Mouse (Mus musculus) kidney, adult 2 months (tissue): ENCODE measurements around the gene Lrmda. TPM values are rescaled to one million over a fixed set of nuclear protein-coding genes. Genes with fewer than 3 reads are reported as not detected.

Source experiments
- DNase-seq: peaks from one replicate; pipeline ENCODE4 v3.0.0; 2021
- H3K27ac ChIP-seq: fragments of 200-500 bp; 2 replicates; pipeline ENCODE4 v1.5.1; 2012; ENCODE audit warnings: low read depth, low read length, control low read depth, inconsistent platforms; ENCODE audit not compliant: insufficient read depth
- H3K27me3 ChIP-seq: fragments of 200-500 bp; replicated peaks from 2 replicates; pipeline ENCODE4 v1.6.1; 2012; ENCODE audit warnings: mild to moderate bottlenecking, moderate library complexity, low read length, inconsistent platforms; ENCODE audit not compliant: control insufficient read depth, insufficient read depth
- H3K36me3 ChIP-seq: fragments of 200-500 bp; 2 replicates; pipeline ENCODE4 v1.6.1; 2012; ENCODE audit warnings: mild to moderate bottlenecking, moderate library complexity, low read length, inconsistent platforms; ENCODE audit not compliant: control insufficient read depth, insufficient read depth
- H3K4me1 ChIP-seq: fragments of 200-500 bp; 2 replicates; pipeline ENCODE4 v1.6.1; 2011; ENCODE audit warnings: low read length; ENCODE audit not compliant: control insufficient read depth, insufficient read depth
- H3K4me3 ChIP-seq: fragments of 200-500 bp; 2 replicates; pipeline ENCODE4 v1.5.1; 2011; ENCODE audit warnings: mild to moderate bottlenecking, low read depth, low read length, control low read depth; ENCODE audit not compliant: insufficient read depth
- CTCF ChIP-seq: fragments of 200-500 bp; conservative IDR thresholded peaks from 2 replicates; pipeline ENCODE4 v1.5.1; 2011; ENCODE audit warnings: low read depth, mild to moderate bottlenecking, control low read depth, low read length, moderate library complexity, mixed read lengths; ENCODE audit not compliant: insufficient read depth, insufficient read length
- POLR2A ChIP-seq: fragments of 200-500 bp; IDR thresholded peaks from one replicate; pipeline ENCODE4 v1.6.1; 2011; ENCODE audit warnings: low read depth, low read length, control low read depth
- WGBS: fragments of 180-500 bp; shearing (Covaris S2); methylation state at CpG from one replicate; pipeline ENCODE4 v1.1.7; 2018; 5-methylcytosine and 5-hydroxymethylcytosine counted together
- polyA plus RNA-seq: library from polyadenylated mRNA; depleted of rRNA; stranded (reverse); fragments of >200 nt; gene quantifications from 2 replicates; pipeline ENCODE4 v1.2.3, GENCODE M21; 2012

Gene Lrmda
- polyA plus RNA-seq, 1 experiment, result 3.3 TPM

DNA sequence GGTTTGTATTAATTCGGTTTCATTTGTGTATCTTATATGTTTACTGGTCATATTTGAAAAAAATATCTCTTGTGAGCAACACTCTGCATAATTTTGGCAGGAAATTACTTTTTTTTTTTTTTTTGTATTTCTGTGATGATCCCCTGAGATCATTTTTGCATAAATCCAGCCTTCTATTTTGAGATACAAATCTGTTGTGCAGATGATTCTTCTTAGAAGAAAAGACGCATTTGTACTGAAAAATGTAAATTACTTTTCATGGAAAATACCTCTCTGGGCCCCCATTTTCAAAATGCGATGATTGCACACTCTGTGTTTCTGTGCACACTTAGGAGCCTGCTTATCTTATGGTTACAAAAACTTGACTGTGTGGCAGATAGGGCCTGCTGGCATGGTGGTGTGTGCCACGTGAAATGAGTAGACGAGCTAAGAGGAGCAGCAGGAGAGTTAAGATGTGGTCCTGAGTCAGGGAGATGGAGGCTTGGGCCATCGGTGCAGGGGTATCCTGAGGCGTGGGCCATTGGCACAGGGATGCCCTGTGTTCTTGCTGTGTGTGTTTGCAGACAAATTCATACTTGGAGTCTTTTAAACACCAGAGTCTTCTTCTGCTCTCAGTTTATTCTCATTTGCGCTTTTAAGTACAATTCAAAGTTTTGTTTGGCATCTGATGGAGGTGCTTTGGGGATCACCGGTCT is 353.3 kb downstream of the Lrmda start:
- no peak for DNase-seq
- Histone ChIP-seq H3K4me1 (no peaks in the 10 kb centered on the region; the same call in 1 of the 2 replicates), H3K36me3 (no peaks in the 10 kb centered on the region), H3K27ac (no peak overlapping the region), H3K4me3 (no peak overlapping the region), H3K27me3 (no peaks in the 10 kb centered on the region)
- TF ChIP-seq POLR2A (no peak), CTCF (no peak)
- WGBS, result 94% methylated on average over 9 of the region's 9 CpGs

DNA sequence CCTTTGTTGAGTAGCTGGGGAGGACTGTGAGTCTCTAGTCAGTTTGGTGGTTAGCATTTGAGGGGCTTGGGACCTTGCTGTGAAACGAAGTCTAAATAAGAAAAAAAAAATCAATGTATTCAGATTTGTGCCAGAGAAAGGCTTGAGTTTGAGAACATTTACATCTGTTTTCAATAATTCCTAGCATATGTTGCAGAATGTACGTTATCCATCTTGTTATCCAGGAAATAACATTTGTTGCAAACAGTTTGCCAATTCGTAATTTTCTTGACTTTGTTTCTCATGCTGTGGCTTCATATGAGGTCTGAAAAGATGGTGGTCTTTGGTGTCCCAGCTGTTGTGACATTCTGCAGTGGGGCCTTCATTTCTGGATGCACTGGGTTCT is 353.8 kb downstream of the Lrmda start:
- WGBS, result 95% methylated on average over 3 of the region's 3 CpGs
- no peaks in the 10 kb centered on the region for H3K27me3 ChIP-seq
- H3K4me3 ChIP-seq, result no peak overlapping the region
- no peaks in the 10 kb centered on the region for H3K36me3 ChIP-seq
- TF ChIP-seq POLR2A, result no peak
- TF ChIP-seq CTCF, result no peak
- no peak for DNase-seq
- H3K4me1 ChIP-seq, result no peaks in the 10 kb centered on the region; the same call in 1 of the 2 replicates
- no peak overlapping the region for H3K27ac ChIP-seq

DNA sequence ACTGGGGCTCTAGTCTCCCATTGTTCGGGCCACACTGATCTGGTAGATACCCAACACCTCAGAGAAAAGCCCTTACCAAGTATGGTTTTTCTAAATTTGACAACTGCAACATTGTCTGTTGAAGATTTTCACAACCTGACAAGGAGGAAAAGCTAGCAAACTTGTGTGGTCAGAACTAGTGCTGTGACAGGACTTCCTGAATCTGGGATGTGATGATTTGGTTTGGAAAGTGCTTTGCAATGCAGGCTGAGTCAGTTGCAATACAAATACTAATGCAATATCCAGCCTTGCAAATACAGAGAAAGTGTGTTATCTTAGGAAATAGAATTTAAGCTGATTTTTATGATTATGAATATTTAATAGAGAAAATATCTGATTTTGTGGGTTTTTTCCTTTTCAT is 357.6 kb downstream of the Lrmda start:
- DNase-seq, result no peak
- no peaks in the 10 kb centered on the region; the same call in 1 of the 2 replicates for H3K4me1 ChIP-seq
- TF ChIP-seq POLR2A, result no peak
- no peak overlapping the region for H3K4me3 ChIP-seq
- no peaks in the 10 kb centered on the region for H3K27me3 ChIP-seq
- no peak overlapping the region for H3K27ac ChIP-seq
- WGBS, result 98% methylated on average over 1 of the region's 1 CpGs
- H3K36me3 ChIP-seq, result no peaks in the 10 kb centered on the region

DNA sequence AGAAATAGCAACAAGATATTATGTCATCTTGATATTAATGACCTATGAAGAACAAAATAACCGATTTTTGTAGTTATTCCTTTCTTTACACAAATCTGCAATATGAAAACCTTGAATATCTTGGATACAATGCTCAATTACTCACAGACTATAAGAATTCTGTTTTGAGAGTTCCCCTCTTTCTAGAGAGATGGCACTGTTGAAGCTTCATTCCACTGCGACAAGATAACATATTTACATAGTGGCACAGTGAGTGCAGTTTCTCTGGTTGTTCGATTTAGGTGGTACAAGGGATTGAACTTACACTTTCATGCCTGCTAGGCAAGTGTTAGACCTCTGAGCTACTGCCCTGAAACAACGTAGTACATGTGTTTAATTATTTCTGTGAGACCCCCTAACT is 362.6 kb downstream of the Lrmda start:
- H3K27ac ChIP-seq, result no peak overlapping the region
- no peak for DNase-seq
- H3K36me3 ChIP-seq, result no peaks in the 10 kb centered on the region
- TF ChIP-seq CTCF (no peak), POLR2A (no peak)
- H3K4me1 ChIP-seq, result no peaks in the 10 kb centered on the region
- 72% methylated on average over 4 of the region's 4 CpGs for WGBS
- H3K27me3 ChIP-seq, result no peaks in the 10 kb centered on the region
- H3K4me3 ChIP-seq, result no peak overlapping the region

DNA sequence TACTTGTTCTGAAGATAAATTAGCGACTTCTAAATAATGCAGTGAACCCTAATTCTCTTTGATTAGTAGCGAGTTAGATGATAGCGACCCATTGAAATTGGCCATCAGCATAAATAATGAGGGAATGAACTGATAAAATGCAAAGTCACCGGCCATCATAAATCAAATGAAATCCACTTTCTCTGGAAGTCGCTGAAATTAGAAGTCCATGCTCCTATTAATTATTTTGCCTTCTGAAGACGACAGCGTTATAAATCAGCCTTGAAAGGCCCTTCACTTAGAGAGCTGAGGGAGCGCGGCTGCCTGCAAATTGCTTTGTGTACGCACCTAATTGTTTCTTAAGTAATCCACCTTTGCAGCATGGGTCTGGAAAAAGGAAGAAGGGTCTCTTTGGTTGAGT is 374.1 kb downstream of the Lrmda start:
- DNase-seq, result no peak
- H3K4me1 ChIP-seq, result no peaks in the 10 kb centered on the region
- 64% methylated on average over 10 of the region's 10 CpGs for WGBS
- H3K27ac ChIP-seq, result no peak overlapping the region
- H3K4me3 ChIP-seq, result no peak overlapping the region
- no peaks in the 10 kb centered on the region for H3K27me3 ChIP-seq
- TF ChIP-seq POLR2A, result no peak
- TF ChIP-seq CTCF, result no peak
- H3K36me3 ChIP-seq, result no peaks in the 10 kb centered on the region

DNA sequence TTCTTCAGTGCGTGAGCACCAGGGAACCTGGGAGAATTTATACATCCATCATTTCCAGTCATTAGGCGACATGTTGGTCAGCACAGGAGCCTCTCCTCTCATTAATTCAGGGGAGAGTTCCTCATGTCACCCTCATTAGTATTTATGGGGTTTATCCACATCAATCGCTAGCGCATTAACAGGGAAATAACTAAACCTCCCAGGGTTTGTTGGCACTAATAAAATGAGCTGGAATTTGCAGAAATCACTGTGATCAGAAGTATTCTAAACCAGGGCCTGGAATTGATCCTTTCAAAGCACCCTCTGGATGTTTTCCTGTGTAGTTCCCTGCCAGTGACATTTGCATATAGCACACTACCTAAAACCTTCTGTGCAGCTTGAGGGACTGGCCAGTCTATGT is 382.9 kb downstream of the Lrmda start:
- DNase-seq, result no peak
- Histone ChIP-seq H3K36me3 (no peaks in the 10 kb centered on the region), H3K4me1 (no peaks in the 10 kb centered on the region), H3K27me3 (no peaks in the 10 kb centered on the region), H3K4me3 (no peak overlapping the region), H3K27ac (no peak overlapping the region)
- WGBS, result 66% methylated on average over 4 of the region's 4 CpGs
- TF ChIP-seq CTCF (no peak), POLR2A (no peak)

DNA sequence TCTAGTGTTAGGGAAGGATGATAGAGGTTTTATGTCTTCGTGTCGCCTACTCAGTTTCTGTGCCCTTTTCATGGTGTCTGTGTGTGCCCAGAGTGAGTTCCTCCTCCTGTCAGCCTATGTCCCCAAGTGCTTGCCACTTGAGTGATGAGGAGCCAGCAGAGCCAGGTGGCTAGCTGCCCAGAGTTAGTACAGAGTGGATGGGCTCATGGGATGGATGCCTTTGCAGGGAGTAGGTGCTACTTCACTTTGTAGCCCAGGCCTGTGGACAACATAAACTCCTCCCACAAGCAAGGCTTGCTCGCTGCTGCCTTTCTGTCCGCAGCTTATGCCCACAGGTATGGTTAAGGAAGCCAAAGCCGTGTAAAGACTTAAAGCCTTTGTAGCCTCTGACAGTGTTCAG is 387.1 kb downstream of the Lrmda start:
- no peak overlapping the region for H3K27ac ChIP-seq
- no peak overlapping the region for H3K4me3 ChIP-seq
- H3K4me1 ChIP-seq, result no peaks in the 10 kb centered on the region
- H3K27me3 ChIP-seq, result no peaks in the 10 kb centered on the region
- TF ChIP-seq POLR2A (no peak), CTCF (no peak)
- DNase-seq, result no peak
- WGBS, result 87% methylated on average over 5 of the region's 5 CpGs
- H3K36me3 ChIP-seq, result no peaks in the 10 kb centered on the region
